Mouse (Mus musculus): ENCODE data around the gene Chl1. TPM values are rescaled to one million over a fixed set of nuclear protein-coding genes. Genes with fewer than 3 reads are reported as not detected.

Chl1 gene
- not detected for polyA plus RNA-seq (2017; shearing (Covaris generic))

DNA sequence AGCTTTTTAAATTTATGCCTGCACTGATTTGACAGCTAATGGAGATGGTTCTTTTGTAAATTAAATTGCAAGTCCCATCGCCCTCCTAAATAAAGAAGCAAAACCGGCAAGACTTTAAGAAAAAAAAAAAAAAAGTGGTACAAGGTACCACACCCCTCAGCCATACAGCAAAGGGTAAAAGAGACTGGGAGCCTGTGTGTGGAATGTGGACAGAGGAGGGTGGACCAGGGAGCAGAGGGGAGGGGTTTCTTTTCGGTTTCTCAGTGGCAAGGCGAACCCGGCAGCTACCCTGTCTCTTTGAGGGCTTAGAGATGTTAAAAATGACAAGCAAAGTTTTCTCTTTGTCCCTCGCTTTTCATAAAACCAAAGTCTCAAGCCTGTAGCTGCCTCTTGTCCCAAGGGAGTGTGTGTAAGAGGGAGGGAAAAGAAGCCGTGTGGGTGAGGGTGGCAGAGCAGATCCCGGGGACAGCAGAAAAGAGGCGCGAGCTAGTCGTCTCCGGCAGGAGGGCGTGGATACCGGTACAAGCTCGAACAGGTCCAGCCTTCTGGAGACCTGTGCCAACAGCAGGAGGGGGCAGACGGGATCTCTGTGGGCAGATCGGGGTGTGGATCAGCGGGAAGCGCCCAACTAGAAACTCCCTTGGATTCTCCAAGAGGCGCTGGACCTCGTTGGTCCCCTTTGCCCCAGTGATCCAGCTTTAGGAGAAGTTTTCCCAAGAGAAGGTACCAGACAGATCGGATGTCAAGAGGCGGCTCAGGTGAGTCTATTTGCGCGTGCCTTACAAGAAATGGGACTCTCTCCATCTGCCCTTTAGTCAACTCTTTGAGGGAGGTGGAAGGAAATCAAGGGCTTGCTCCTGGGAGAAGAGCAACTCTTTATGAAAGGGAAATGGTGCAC is at the start of gene Chl1:
Chl1 (plus strand) TSS at position 195 of the 898 bp plus-strand sequence.

